Mouse (Mus musculus) hindbrain, embryonic 12.5 days (tissue): ENCODE measurements around the gene Lcor. TPM values are rescaled to one million over a fixed set of nuclear protein-coding genes. Genes with fewer than 3 reads are reported as not detected.
A peak's percentile ranks its signal among the peaks of the same experiment; 100 is the strongest.

Source experiments
- ATAC-seq: fragments of 200-750 bp; cut with Nextera tagmentation; 2 replicates; pipeline ENCODE4 v1.8.0; 2017; ENCODE audit warnings: moderate TSS enrichment; ENCODE audit not compliant: low FRiP score
- H3K27ac ChIP-seq: fragments of 300-500 bp; sonication (generic); 2 replicates; pipeline ENCODE4 v1.5.1; 2016; ENCODE audit warnings: mild to moderate bottlenecking
- H3K27me3 ChIP-seq: fragments of 300-500 bp; sonication (generic); 2 replicates; pipeline ENCODE4 v1.6.1; 2016; ENCODE audit warnings: mild to moderate bottlenecking
- H3K36me3 ChIP-seq: fragments of 300-500 bp; sonication (generic); 2 replicates; pipeline ENCODE4 v1.6.1; 2016; ENCODE audit warnings: mild to moderate bottlenecking
- H3K4me1 ChIP-seq: fragments of 300-500 bp; sonication (generic); 2 replicates; pipeline ENCODE4 v1.6.1; 2016
- H3K4me2 ChIP-seq: fragments of 300-500 bp; sonication (generic); replicated peaks from 2 replicates; pipeline ENCODE4 v1.6.1; 2016; ENCODE audit warnings: mild to moderate bottlenecking
- H3K4me3 ChIP-seq: fragments of 300-500 bp; sonication (generic); 2 replicates; pipeline ENCODE4 v1.5.1; 2016; ENCODE audit warnings: mild to moderate bottlenecking
- H3K9ac ChIP-seq: fragments of 300-500 bp; sonication (generic); 2 replicates; pipeline ENCODE4 v1.6.1; 2016; ENCODE audit warnings: mild to moderate bottlenecking, moderate library complexity
- H3K9me3 ChIP-seq: fragments of 300-500 bp; sonication (generic); replicated peaks from 2 replicates; pipeline ENCODE4 v1.6.1; 2016; ENCODE audit warnings: mild to moderate bottlenecking
- WGBS: fragments of 180-500 bp; shearing (Covaris S2); methylation state at CpG from one replicate; pipeline ENCODE4 v1.1.7; 2016; 5-methylcytosine and 5-hydroxymethylcytosine counted together
- polyA plus RNA-seq: library from polyadenylated mRNA; unstranded; fragments of >200 nt; fragmentation: Nextera tagmentation; extraction: Ambion mirVana; gene quantifications from 2 replicates; pipeline ENCODE4 v1.2.1, GENCODE M21; 2016

The Lcor gene
- 37.2 and 40.5 TPM in 2 replicates for polyA plus RNA-seq

DNA sequence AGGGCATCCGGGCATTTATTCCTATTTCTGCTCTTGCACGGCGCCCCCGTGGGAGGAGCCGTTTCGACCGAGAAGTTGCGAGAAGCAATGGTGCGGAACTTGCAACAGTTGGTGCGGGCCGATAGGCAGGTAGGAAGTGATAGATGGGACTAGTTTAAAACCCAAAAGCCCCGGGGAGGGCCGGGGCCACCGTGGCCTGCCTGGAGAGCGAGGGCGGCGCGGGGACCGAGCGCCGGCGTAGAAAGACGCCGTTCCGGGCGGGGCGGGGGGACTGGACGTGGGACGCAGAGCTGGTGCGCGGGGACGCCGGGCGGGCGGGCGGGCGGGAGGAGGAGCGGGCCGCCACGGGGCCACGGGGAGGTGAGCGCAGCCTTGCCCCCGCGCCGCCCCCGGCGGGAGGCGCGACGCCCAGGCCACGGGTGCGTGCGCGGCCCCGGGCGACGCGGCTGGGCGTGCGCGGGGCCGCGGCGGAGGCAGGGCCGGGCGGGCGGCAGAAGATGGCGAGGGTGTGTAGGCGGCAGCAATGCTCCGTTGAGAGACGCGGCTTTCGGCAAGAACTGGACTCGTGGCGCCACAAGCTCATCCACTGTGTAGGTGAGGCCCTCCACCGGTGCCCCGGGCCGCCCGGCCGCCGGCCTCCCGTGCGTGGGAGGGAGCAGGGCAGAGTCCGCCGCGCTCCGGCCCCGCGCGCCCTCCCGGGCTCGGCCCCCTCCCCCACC is at the start of gene Lcor:
Gene Lcor, plus strand, starts transcription at position 448 of the 719 bp plus-strand sequence.
- Histone ChIP-seq H3K36me3 (no peaks in the 10 kb centered on the region), H3K9me3 (no peaks in the 10 kb centered on the region), H3K9ac (peak within 1 kb of the TSS; percentile 95), H3K4me1 (peaks cover 25% of the 10 kb centered on the region), H3K27ac (peak within 1 kb of the TSS; percentile 99), H3K27me3 (0 out of 2 replicates have a peak, but pooled peaks cover 3% of the 10 kb centered on the region), H3K4me2 (peak within 1 kb of the TSS; percentile 65), H3K4me3 (peak within 1 kb of the TSS; percentile 89)
- peak; percentile 90 for ATAC-seq
- WGBS = under 1% methylated on average over 75 of the region's 92 CpGs

DNA sequence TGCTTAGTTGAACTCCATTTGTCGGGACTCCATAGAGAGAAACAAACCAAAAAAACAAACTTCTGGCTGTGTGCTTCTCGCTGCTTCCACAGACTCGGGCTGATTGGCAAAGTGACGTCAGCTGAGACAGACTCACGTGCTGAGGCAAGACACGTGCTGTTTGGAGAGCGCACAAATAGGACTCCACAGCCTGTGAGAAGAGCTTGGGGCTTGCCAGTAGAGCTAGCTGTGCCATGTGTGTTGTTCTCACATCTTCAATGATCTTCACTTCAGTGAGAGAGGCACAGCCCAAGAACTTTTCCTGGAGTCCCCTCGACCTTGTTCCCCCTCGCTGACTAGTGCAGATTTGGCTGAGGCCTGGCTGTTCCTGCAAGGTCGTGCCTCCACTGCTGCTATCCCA is 47.1 kb upstream of the Lcor start:
- Histone ChIP-seq H3K9me3 (no peaks in the 10 kb centered on the region), H3K27me3 (no peaks in the 10 kb centered on the region), H3K4me3 (no peak overlapping the region), H3K9ac (no peak overlapping the region), H3K27ac (no peak overlapping the region), H3K36me3 (no peaks in the 10 kb centered on the region), H3K4me1 (no peaks in the 10 kb centered on the region), H3K4me2 (no peak overlapping the region)
- ATAC-seq = no peak
- 85% methylated on average over 10 of the region's 10 CpGs for WGBS

DNA sequence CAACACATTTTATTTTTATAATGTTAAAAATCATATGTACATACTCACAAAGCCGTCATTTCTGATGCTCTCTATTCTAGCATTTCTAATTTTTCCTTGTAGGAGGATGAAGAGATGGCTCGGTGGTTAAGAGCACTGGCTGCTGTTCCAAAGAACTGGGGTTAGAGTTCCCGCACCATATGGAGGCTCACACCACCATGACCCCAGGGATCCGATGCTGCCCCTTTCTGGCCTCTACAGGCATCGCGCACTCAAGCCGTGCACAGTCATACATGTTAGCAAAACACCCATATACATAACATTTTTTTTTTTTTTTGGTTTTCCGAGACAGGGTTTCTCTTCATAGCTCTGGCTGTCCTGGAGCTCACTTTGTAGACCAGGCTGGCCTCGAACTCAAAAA is 46.0 kb upstream of the Lcor start:
- WGBS = 94% methylated on average over 9 of the region's 9 CpGs
- no peak overlapping the region for H3K27ac ChIP-seq
- H3K4me2 ChIP-seq = no peak overlapping the region
- no peaks in the 10 kb centered on the region for H3K36me3 ChIP-seq
- no peak for ATAC-seq
- H3K27me3 ChIP-seq = peaks cover 5% of the 10 kb centered on the region
- H3K4me3 ChIP-seq = no peak overlapping the region
- peaks cover 1% of the 10 kb centered on the region; the same call in 1 of the 2 replicates for H3K4me1 ChIP-seq
- no peaks in the 10 kb centered on the region for H3K9me3 ChIP-seq
- no peak overlapping the region for H3K9ac ChIP-seq

DNA sequence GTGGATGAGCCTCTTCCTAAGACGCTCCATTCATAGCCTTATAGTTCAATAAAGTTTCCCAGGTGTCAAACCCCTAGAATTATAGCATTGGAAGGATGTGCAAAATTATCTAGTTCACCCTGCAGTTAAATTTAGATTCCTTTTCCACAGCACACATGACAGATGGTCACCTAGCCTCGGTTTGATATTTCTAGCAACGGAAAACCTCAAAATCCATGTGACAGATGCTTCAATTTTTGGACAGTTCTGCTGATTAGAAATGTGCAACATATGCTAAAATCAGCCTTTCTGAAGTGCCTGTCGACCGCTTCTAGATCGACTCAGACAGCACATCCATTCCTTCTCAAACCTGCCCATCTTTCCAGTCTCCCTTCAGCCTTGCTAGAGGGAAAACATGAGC is 43.5 kb upstream of the Lcor start:
- WGBS = 88% methylated on average over 6 of the region's 6 CpGs
- no peak for ATAC-seq
- H3K9ac ChIP-seq = no peak overlapping the region

DNA sequence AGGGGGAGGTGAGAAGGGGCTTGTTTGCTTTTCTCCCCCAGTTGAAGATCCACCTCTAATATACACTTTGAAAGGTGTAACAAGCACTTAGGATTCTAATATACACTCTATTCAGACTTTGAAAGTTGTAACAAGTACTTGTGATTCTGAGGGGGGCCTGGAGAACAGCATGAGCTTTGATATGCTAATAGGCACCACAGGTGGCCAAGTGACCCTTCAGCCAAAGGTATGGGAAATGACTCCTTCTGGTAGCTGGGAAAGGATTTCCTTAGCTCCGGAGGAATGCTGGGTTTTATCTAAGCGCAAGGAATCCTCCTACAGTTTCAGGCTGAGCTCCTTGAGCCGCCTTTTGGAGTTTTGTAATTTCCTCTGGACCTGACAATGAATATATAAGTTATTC is 41.0 kb upstream of the Lcor start:
- H3K27me3 ChIP-seq = peaks cover 14% of the 10 kb centered on the region
- no peak overlapping the region for H3K4me2 ChIP-seq
- H3K9ac ChIP-seq = no peak overlapping the region
- no peaks in the 10 kb centered on the region for H3K36me3 ChIP-seq
- no peak overlapping the region for H3K4me3 ChIP-seq
- H3K4me1 ChIP-seq = peaks cover 7% of the 10 kb centered on the region
- H3K9me3 ChIP-seq = no peaks in the 10 kb centered on the region
- no peak overlapping the region for H3K27ac ChIP-seq
- ATAC-seq = no peak
- WGBS = 10% methylated on average over 3 of the region's 3 CpGs

More for the DNA sequence above, 43.5 kb upstream of the Lcor start:
- peaks cover 7% of the 10 kb centered on the region for H3K4me1 ChIP-seq
- H3K4me3 ChIP-seq = no peak overlapping the region
- no peaks in the 10 kb centered on the region for H3K9me3 ChIP-seq
- peaks cover 14% of the 10 kb centered on the region for H3K27me3 ChIP-seq
- H3K27ac ChIP-seq = no peak overlapping the region
- no peak overlapping the region for H3K4me2 ChIP-seq
- no peaks in the 10 kb centered on the region for H3K36me3 ChIP-seq

DNA sequence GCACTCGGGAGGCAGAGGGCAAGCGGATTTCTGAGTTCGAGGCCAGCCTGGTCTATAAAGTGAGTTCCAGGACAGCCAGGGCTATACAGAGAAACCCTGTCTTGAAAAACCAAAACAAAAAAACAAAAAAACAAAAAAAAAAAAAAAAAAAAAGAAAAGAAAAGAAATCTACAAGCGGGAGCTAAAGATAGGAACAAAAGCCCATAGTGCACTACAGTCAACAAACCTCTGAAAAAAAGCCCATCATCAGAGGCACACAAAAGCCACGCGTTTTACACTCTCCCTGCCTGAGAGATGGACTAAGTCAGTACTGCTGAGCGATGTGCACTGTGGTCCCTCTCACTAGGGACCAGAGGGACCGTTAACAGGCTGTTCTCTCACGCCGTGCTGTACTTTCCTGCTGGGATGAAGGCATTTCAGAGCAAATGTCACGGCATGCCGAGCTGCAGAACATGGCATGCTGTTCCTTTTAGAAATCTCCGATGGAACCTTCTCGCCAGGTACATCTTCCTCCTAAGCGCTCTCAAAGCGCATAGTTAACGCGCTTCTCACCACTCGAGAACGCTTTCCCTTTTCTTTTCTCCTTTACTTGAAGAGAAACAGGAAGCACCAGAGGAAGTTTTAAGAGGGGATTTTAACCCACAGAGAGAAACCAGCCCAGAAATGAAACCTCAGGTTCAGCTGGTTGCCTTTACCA is 40.4 kb upstream of the Lcor start:
- ATAC-seq = no peak
- peak overlapping the region; percentile 42 for H3K4me2 ChIP-seq

DNA sequence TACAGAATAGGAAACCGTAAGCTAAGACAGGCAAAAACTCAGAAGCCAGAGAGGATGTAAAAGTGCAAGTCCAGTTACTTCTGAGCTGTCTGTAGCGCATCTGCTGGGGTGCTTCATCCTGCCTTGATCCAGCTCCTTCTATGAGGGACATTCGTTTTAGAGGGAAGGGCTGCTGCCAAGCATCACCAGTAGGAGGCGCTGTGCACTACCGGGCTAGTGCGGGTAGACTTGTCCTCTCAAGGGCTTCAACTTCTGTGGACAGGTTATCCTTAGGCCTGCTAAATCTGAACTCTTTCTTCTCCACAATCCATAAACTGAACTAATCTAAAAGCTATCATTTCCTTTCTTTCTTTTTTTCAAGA is 39.8 kb upstream of the Lcor start:
- WGBS = 16% methylated on average over 6 of the region's 6 CpGs
- Histone ChIP-seq H3K4me3 (no peak overlapping the region), H3K36me3 (no peaks in the 10 kb centered on the region), H3K9ac (no peak overlapping the region), H3K4me2 (peak overlapping the region; percentile 42), H3K4me1 (peaks cover 7% of the 10 kb centered on the region), H3K27ac (no peak overlapping the region), H3K9me3 (no peaks in the 10 kb centered on the region), H3K27me3 (peaks cover 14% of the 10 kb centered on the region)
- no peak for ATAC-seq

More for the DNA sequence above, 40.4 kb upstream of the Lcor start:
- H3K9ac ChIP-seq = no peak overlapping the region
- H3K36me3 ChIP-seq = no peaks in the 10 kb centered on the region
- peak overlapping the region; percentile 14; the same call in 1 of the 2 replicates for H3K4me3 ChIP-seq
- peaks cover 14% of the 10 kb centered on the region for H3K27me3 ChIP-seq
- H3K4me1 ChIP-seq = peaks cover 7% of the 10 kb centered on the region
- no peaks in the 10 kb centered on the region for H3K9me3 ChIP-seq
- WGBS = 17% methylated on average over 20 of the region's 20 CpGs
- no peak overlapping the region for H3K27ac ChIP-seq

DNA sequence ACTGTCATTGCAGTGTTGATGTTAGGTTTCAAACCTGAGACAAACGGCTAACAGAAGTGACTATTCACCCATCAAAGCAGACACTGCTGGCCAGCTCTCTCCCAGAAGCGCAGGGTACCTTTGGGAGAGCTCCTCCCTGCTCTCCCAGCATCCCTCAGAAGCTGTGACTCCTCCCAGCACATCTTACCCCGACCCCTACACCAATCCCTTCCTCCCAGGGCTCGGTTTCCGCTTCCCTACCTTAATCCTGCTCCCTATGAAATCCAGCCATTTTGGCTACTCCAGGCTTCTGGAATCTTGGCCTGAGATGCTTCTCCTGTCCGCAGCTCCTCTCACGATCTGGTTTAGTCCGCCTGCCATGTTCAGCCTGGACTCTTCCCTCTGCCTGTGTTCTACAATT is 37.9 kb upstream of the Lcor start:
- Histone ChIP-seq H3K36me3 (no peaks in the 10 kb centered on the region), H3K27ac (no peak overlapping the region), H3K4me2 (no peak overlapping the region), H3K4me3 (no peak overlapping the region), H3K27me3 (peaks cover 14% of the 10 kb centered on the region), H3K9me3 (no peaks in the 10 kb centered on the region), H3K4me1 (peaks cover 7% of the 10 kb centered on the region), H3K9ac (no peak overlapping the region)
- no peak for ATAC-seq
- 70% methylated on average over 8 of the region's 8 CpGs for WGBS

DNA sequence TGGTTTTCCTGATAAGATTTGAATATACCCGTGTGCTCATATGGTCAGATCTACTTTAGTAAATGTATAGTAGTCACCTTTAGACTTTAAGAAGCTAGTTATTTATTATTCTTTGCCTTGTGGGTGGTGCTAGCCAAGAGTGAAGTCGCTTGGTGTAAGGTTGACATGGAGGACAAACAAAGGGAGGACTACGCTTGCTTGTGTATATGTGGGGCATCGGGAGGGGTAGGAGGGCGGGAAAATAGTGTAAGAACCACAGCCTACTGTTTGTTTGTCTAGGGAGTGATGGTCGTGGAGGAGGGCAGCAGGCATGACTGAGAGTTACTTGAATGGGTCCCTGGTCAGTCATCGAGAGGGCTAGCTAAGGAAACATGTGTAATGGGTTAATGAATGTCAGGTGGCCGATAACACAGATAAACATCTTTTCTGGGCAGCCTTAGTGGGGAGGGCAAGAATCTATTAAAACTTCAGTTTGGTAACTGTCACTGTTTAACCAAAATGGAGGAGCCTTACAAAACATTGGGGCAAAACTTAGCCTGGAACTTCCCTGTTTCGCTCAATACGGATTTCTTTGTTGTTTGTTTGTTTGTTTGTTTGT is 37.3 kb upstream of the Lcor start:
- no peaks in the 10 kb centered on the region for H3K36me3 ChIP-seq
- WGBS = 59% methylated on average over 10 of the region's 10 CpGs
- ATAC-seq = no peak

DNA sequence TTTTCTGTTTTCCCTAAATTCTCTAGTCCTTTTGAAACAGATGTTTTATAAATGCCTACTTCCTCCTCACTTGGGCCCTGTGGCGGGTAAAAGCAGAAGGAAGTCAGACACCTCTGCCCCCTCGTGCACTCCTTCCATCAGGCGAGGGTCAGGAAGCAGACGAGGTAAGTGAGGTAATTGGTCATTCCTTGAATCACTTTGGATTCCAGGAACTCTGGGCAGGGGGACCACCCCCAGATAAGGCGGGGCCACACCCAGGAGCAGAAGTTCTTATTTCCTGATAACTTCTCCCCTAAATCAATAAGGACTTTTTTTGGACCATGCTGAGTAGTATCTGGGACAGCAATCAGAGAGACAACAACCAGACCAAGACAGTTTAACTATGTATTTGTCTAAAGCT is 36.7 kb upstream of the Lcor start:
- Histone ChIP-seq H3K4me3 (no peak overlapping the region), H3K4me1 (peaks cover 7% of the 10 kb centered on the region), H3K9ac (no peak overlapping the region), H3K27me3 (peaks cover 14% of the 10 kb centered on the region), H3K9me3 (no peaks in the 10 kb centered on the region), H3K4me2 (no peak overlapping the region), H3K27ac (no peak overlapping the region), H3K36me3 (no peaks in the 10 kb centered on the region)
- 65% methylated on average over 5 of the region's 5 CpGs for WGBS
- no peak for ATAC-seq

More for the DNA sequence above, 37.3 kb upstream of the Lcor start:
- Histone ChIP-seq H3K4me1 (peaks cover 7% of the 10 kb centered on the region), H3K4me2 (no peak overlapping the region), H3K4me3 (no peak overlapping the region), H3K9ac (no peak overlapping the region), H3K27me3 (peaks cover 14% of the 10 kb centered on the region), H3K9me3 (no peaks in the 10 kb centered on the region), H3K27ac (no peak overlapping the region)

DNA sequence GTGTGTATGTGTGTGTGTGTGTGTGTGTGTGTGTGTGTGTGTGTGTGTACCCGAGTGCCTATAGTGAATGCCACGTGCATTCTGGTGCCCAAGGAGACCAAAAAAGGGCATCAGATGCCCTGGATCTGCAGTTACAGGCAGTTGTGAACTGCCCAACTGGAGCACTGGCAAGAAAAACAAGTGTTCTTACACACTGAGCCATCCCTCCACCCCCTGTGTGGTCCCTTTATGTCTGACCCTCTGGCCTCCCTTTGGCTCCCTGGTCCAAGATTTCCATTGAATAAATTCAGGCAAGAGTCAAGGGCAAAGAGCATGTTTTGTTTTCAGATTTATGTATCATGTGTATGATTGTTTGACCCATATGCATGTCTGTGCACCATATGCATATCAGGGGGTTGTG is 35.3 kb upstream of the Lcor start:
- no peak overlapping the region for H3K9ac ChIP-seq
- H3K4me2 ChIP-seq = no peak overlapping the region
- H3K27me3 ChIP-seq = peaks cover 5% of the 10 kb centered on the region; the same call in 1 of the 2 replicates
- H3K9me3 ChIP-seq = no peaks in the 10 kb centered on the region
- ATAC-seq = no peak
- WGBS = 100% methylated on average over 2 of the region's 2 CpGs
- H3K36me3 ChIP-seq = no peaks in the 10 kb centered on the region
- H3K27ac ChIP-seq = no peak overlapping the region
- peaks cover 2% of the 10 kb centered on the region; the same call in 1 of the 2 replicates for H3K4me1 ChIP-seq
- no peak overlapping the region for H3K4me3 ChIP-seq

DNA sequence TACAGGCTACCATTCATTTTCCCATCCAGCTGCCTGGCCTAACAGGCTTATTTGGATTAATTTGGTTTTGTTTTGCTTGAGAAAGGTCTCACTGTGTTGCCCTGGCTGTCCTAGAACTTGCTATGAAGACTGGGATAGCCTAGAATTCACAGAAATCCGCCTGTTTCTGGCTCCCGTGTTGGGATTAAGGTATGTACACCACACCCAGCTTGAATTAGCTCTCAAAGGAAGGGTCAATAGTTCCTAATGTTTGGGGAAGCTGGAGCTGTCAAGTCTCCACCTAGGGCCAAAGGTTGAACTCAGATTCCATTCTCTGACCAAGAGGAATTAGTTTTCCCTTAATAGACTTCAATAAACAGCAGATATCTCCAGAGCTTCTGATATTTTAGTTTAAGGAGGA is 34.7 kb upstream of the Lcor start:
- H3K4me3 ChIP-seq = no peak overlapping the region
- no peaks in the 10 kb centered on the region for H3K4me1 ChIP-seq
- no peak for ATAC-seq
- H3K27ac ChIP-seq = no peak overlapping the region
- 89% methylated on average over 2 of the region's 2 CpGs for WGBS
- no peaks in the 10 kb centered on the region for H3K36me3 ChIP-seq
- no peak overlapping the region for H3K4me2 ChIP-seq
- H3K9me3 ChIP-seq = no peaks in the 10 kb centered on the region
- H3K27me3 ChIP-seq = no peaks in the 10 kb centered on the region
- no peak overlapping the region for H3K9ac ChIP-seq
